Mouse (Mus musculus): ENCODE measurements around the gene Tmem266.

Tmem266 gene

DNA sequence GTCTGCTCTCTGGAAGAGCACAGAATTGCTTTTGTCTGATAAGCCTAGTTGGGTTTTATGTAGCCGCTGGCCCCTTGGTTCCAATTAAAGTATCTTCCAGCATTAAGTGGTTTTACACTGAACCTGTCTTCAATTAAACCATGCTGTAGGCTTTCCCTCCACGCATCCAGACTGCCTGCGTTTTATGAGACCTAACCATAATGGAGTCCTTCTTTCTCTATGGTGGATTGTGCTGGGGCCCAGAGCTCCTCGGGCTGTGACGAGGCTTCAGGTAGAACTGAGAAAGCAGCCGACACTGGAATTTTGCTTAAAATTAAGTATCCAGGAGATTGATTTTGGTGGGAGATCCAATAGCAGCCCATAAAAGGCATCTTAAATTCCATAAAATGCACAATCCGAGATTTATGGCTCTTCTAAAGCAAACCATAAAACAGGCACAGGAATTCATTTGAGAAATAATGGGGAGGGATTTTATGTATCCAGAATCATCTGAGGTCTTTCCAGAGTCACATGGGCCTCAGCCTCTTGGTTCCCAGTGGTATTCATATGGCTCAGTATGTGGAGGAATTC is 72.4 kb downstream of the Tmem266 start:
- no peak for DNase-seq (ENCODE audit: low spot score in 2 of 2)

DNA sequence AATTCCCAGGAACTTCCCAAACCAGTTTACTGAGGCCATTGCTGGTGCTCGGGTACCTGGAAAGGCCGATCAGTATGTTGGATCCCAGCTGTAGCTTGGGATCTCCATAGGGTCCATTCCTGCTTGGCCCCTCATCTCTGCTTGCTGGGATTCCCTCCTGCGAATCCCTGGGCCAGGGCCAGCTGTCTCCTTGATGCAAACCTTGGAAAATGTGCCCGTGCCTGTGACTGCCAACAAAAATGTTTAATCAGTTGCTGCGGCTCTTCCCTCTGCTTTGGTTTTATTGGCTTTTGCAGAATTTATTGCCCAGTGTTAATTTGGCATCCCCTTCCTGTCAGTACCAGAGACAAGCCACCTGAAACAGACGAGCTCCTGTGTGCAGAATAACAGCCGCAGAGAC is 75.6 kb downstream of the Tmem266 start:
- no peak for DNase-seq (ENCODE audit: low spot score in 2 of 2)

DNA sequence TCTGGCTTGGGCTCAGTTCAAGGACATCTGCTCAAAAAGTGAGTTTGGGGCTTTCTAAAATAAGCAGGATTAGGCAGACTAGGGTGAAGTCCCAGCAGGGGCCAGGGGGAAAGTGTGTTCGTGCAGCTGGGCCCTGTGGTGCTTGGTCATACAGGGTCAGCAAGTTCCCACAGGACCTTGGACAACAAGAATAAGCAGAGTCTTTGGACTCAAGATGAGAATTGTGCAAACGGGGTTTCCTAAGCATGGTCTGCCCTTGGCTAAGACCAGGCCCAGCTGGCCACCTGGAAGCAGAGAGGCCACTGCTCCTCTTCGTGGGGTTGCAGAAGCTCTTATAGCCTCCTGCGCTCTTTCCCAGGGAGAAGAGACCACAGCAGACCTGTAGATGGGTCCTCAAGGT is 77.5 kb downstream of the Tmem266 start:
- no peak for DNase-seq (ENCODE audit: low spot score in 2 of 2)

DNA sequence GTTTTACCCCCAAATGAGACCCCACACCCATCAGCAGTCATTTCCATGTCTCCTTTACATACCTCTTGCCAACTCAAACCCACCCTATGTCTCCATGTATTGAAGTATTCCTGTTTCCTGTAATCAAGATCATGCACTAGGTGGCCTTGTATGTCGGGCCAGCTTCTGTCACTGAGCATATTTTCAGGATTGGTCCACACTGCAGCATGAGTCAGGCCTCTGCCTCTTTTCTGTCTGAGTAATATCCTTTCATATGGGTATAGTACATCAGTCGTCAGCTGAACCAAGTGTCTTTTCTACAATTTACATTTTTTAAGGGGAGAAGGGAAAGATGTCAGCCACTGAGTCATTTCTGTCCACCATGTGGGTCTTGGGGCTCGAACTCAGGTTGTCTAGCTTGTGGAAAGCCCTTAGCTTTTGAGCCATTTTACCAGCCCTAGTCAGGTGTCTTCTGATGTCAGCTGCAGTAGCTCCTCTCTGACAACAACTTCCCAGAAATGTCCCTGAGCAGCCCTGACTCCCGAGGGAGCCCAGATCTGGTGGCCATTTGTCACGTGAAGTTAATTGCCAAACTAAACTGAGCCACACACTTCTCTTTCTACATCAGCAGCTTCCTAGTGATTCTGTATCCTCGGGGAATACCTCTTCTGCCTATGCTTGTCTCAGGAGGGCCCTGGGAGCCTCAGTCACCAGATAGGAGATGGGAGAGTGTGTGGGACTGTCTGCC is 78.4 kb downstream of the Tmem266 start:
- no peak for DNase-seq (ENCODE audit: low spot score in 2 of 2)

DNA sequence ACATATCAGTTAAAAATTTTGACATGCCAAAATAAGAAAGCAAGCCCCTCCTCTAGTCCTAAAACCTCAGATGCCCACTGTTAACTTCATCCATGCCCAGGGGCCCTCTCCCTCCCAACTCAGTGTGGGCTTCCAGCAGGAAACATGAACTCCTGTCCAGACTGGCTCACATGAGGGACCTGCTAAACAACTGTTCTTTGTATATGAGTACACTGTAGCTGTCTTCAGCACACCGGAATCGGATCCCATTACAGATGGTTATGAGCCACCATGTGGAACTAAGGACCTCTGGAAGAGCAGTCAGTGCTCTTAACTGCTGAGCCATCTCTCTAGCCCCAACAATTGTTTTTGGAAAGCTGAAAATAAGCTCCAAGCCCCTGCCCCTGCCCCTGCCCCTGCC is 80.1 kb downstream of the Tmem266 start:
- DNase-seq (ENCODE audit: low spot score in 2 of 2): no peak

DNA sequence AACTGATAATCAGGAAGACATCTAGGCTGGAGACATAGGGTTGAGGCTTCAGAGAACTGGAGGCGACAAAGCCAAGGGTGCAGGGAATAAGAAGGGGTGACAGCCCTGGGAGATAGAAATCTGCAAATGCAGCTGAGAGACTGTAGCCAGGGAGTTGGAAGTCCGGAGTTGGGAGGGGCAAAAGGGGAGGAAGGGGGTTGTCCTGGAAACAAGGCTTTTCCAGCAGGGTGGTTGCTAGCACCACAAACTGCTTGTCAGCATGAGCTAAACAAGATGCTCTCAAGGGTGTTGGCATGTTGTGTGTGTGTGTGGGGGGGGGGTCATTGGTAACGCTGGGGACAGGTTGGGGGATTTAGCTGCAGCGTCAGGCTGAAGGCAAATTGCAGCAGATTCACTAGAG is 82.1 kb downstream of the Tmem266 start:
- DNase-seq (ENCODE audit: low spot score in 2 of 2): no peak

DNA sequence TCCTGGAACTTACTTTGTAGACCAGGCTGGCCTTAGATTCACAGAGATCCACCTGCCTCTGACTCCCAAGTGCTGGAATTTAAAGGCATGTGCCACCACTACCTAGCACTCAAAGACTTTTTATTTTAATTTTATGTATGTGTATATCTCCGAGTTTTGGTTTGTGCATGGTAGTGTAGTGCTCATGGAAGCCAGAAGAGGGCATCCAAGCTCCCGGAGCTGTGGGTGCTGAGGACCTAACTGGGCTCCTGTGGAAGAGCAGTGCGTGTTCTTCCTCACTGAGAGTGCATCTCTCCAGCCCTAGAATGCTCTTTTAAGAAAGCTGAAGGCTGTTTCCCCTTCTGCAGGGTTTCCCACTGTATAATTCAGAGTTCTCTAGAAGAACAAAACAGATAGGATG is 83.1 kb downstream of the Tmem266 start:
- no peak for DNase-seq (ENCODE audit: low spot score in 2 of 2)

DNA sequence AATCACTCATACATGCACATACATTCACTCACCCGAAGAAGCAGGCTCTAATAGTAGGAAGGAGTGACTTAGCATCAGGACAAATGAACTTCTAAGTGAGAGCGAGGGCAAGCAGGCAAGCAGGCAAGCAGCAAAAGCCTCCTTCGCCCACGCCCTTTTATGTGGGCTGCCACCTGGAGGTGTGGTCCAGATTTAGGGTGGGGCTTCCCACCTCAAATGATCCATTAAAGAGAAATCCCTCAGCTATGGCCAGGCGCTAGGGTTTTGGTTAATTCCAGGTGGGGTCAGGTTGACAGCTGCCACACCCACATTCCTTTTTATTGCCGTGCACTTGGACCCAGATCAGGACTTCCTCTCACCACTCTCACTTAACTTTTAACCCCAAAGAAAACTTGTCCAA is 83.7 kb downstream of the Tmem266 start:
- DNase-seq (ENCODE audit: low spot score in 2 of 2): no peak

DNA sequence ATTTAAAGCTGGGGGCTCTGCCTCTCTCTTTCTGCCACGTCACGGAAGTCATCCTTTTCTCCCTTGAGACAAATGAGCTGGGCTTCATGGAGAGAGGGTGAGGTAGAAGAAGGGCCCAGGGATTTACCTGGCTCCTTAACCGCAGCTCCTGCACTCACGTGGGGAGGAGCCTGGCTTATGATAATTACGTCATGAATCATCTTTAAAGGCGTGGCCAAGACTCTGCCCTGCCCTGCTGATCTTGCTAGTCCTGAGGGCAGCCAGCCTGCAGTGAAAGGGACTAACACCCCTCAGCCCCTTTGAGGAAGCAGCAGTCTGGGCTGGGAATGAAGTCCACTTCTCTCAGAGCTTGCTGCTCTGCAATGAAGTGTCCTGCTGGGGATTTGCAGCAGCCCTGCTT is 84.4 kb downstream of the Tmem266 start:
- no peak for DNase-seq (ENCODE audit: low spot score in 2 of 2)

DNA sequence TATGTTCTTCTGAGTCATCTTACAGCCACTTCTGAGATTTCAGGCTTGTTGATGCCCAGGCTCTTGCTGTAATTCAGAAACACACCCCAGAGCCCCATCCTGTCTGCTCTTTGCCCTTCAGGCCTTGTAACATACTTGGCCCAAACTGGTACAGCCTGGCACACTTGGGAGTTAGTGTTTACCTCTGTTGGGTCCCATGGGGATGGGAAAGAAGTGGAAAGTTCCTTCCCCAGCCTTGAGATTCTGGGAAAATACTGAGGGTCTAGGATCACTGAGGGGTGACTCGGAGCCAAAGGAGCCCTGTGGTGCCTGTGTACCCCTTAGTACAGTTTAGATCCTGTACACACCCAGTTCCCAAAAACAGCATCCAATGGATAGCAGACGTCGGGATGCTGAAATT is 95.1 kb downstream of the Tmem266 start:
- DNase-seq (ENCODE audit: low spot score in 2 of 2): no peak

DNA sequence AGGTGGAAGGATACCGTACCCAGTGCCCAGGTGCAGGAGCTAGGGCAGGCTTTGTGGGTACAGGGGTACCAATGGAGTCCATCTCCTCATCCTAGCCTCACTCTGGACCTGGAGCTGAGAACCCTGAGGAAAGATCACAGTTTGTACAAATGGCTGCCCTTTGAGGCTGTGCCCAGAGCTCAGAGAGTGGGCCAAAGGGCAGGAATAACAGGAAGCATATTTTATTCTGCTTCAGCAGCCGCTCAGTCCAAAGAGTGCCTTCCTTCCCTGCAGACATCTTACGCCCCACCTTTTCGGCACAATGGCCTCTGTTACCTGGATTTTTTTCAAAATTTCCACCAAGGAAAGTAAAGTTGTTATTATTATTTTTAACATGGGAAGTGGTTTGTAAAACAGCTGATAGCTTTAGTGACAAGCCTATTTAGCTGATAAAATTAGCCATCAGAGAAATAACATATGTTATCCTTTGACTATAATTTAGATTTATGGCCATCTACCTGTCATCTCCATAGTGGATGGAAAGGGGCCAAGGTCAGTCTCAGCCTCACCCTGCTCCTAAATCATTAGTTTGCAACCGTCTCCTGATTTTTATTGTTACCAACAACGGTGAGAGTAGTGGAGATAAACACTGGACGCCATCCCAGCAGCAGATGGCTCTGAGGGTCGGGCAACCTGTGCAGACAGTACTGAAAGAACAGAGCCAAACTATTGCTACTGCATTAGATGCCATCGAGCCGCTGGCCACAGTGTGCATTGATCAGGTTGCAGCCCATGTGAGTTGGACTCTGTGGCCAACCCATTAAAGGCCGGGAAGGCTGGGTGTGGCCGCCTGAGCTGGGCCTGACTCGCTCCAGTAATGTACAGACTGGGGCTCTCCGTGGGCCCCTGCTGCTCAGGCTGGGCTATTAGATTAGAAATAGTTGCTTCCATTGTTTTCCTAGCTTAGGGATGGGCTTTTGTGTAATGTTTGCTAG is 97.0 kb downstream of the Tmem266 start:
- DNase-seq (ENCODE audit: low spot score in 2 of 2): no peak

DNA sequence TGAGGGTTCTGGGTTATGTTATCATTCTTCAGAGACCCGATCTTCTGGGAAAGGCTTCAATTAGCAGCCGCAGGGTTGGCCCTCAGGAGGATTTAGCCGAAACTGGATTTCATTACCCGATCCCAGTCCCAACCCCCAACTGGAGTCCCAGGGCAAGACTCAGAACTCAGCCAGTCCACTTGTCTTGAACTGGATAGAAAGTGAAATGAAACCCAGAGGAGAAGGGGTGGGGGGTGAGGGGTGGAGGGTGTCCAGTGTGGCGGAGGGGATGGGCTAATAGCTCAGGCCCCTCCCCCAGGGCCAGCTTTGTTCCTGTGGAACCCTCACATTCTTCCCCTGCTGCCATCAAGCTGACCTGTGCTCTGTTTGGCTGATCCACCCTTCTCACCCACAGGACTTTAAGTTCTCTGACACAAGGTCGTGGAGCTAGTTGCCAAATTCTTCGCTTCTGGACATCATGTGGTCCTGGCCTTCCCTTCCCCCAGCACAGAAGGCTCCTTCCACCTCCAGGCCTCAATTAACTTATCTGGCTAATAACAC is 98.6 kb downstream of the Tmem266 start:
- DNase-seq (ENCODE audit: low spot score in 2 of 2): no peak

DNA sequence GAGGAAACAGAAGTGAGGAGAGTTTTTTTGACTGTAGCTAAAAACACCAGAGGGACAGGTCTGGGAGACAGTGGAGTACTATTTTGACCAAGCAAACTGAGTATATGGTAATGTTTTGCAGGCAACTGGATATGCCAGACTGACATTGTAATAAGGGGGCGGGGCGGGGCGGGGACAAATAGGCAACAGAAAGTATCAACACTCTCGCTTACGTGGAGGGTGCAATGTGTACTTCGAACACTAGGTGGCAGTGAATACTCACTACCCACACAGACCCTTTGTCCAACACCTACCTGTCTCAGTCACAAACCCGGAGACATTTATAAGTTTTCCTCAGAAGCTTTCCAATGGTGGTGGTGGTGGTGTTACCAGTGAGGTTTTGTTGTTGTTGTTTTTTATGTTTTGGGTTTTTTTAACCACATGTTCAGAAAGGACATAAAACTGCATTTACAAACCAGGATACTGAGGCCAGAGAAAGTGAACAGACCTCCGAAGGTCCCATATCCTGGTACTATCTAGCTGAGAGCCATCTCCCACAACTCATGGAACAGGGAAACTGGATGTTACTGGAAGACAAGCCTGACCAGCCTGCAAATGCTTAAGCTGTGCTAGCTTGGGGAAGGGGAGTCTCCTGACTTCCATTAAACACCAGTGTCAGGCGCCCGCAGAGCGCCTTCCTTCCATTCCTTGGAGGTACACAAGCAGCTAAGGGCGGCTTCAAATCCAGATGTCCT is 102.7 kb downstream of the Tmem266 start:
- DNase-seq (ENCODE audit: low spot score in 2 of 2): peak in 1 of 2 experiments; percentile 43

DNA sequence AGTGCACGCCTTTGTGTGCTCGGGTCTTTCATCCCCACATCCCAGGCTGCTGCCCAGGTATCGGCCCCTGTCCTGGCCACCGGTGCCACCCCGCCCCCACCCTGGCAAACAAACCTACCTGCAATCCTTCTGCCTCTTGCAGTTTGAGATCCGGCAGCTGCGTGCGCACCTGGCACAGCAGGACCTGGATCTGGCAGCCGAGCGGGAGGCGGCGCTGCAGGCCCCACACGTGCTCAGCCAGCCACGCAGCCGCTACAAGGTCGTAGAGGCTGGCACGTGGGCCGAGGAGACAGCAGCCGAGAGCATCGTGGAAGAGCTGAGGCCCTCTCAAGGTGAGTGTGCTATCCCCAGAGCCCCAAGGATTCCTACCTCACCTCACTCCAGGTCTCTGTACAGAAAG is 103.4 kb downstream of the Tmem266 start:
- no peak for DNase-seq (ENCODE audit: low spot score in 2 of 2)

DNA sequence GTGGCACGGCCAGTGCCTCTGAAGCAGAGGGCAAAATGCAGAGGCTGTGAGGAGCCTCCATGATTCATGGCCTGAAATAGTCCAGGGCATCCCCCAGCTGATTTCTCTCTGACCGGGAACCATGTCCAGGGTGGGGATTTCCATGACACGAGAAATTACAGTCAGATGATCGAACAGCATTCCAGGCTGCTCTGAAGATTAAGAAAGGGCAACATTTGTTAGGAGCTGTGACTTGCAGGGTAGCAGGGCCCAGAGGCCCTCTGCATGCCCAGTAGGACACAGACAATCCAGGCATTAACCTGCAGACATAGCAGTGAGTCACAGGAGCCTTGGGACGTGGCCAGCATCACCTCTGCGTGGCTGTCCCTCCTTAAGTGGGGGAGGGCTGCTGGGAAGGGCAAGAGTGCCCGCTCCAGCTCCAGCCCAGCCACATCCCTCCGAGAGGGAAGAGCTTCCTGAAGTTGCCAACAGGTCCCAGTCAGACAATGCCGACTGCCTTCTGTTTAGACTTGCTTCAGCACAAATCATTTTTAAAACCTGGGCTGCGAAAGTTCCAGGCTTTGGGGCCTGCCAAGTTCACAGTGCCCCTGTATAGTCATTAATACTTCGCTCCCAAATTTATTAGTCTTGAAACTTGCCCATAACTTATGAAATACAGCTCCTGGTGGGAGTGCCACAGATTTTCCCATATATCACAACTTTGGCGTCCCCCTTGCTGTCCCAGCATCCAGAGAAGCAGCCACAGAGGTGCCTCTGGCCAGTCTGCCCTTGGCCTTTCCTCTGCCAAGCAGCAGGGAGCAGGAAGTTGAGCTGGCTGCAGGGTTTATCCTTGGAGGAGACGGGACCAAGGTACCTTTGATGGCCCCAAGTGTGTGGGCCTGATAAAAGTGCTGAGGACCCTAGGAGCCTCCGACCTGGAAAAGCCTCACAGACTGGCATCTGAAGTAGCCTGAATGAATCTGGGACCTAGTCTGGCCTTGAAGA is 105.9 kb downstream of the Tmem266 start:
- no peak for DNase-seq (ENCODE audit: low spot score in 2 of 2)

DNA sequence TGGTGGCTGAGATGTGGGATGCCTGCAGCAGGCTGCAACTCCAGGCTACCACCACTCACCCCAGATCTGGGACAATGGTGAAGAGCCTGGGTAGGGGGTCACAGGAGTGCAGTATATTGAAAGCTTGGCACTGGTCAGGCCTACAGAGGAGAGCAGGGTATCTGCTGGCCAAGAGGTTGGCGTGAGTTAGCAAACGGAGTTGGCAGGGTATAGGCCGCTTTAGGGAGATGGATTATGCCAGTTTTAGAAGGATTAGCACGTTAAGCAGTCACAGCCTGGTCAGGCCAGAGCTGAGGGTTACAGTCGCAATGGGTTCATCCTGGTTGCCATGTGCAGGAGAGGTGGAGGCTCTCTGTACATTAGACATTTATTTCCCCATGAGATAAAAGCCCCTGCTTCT is 107.2 kb downstream of the Tmem266 start:
- DNase-seq (ENCODE audit: low spot score in 2 of 2): no peak

DNA sequence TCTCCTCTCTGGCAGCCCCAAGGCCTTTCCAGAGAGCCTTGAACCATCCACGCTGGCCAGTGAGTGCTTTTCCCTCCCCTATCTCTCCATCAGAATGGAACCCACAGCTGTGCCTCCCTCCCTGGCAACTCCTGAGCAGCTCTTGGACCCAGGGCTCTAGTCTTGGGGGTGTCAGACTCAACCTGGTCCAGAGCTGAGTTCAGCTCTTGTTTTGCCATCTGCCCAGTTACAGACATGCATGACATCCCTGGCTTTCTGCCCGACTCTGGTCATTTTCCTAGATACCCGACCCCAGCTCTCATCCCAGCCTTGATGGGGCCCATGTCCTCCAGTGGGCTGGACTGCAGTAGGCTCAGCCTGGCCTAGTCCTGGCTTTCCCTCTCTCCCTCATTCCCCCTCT is 111.7 kb downstream of the Tmem266 start:
- DNase-seq (ENCODE audit: low spot score in 2 of 2): no peak

DNA sequence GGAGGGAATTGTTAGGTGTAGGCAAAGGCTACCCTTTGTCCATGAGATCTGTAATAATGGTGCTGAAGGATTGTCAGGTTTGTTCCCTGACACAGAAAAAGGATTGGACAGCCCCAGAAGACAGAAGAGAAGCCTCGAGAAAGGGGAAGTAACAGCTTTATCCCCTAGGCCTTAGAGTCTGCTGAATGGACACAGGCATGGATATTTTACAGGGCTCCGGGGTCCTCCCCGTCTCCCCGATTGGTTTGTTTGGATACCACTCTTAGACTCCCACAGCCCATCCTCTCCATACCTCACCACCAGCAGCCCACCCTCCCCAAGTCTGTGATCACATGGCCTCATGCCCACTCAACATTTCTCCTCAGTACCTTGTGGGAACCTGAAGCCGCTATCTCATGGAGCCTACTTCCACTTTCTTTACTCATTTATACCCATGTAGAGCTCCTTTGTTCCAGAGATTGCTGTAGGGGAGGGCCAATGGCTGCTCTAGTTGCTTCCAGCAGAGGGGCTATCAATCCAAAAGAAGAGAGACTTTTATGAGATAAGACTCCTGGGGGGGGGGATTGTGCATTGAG is 112.6 kb downstream of the Tmem266 start:
- DNase-seq (ENCODE audit: low spot score in 2 of 2): no peak

DNA sequence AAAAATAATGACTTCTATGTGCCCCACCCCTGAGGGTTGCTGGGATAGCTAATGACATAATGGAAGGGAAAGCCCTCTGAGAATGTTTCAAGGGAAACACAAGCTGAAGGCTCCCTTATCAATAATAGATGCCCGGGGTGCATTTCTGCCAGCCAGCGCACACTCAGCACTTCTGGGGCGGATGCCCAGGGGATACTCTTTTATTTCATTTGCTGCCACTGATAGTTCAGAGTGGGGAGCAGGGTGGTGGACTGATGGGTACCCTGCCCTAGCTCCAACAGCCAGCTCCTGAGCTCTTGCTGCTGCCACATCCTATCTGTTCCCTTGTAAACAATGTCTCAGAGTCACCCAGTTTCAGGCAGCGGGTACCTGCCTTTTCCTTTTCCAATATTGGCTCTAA is 120.8 kb downstream of the Tmem266 start:
- no peak for DNase-seq (ENCODE audit: low spot score in 2 of 2)

DNA sequence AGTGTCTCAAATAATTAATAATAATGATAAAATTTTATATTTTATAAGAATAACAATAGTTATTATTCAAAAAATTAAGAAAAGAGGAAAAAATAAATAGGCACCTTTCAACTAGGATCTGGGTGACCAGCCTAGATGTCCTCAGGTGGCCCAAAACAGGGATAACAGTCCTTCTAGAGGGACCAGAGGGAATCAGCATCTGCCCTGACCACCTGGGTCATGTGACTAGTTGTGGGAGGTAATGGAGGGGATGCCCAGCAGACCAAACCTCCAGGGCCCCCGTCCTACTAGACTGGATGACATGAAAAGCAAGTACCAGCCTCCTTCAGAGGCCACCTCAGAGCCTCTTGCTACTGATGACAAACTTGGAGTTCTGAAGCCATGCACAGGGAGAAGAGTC is 122.4 kb downstream of the Tmem266 start:
- DNase-seq (ENCODE audit: low spot score in 2 of 2): no peak

Measured in spleen, postnatal 14 days (tissue).